Mouse (Mus musculus) CH12.LX (cell line): ENCODE results near the gene Tmem240. TPM values are rescaled to one million over a fixed set of nuclear protein-coding genes. Genes with fewer than 3 reads are reported as not detected.

Experiments used
- DNase-seq: peaks from one replicate; pipeline ENCODE4 v3.0.0-alpha.2; 2013; ENCODE audit errors: extremely low read depth
- H3K27ac ChIP-seq: 2 replicates; pipeline ENCODE4 v1.5.1; 2012; ENCODE audit warnings: low read depth, mild to moderate bottlenecking, control low read depth, moderate library complexity; ENCODE audit not compliant: insufficient read depth
- H3K27me3 ChIP-seq: replicated peaks from 2 replicates; pipeline ENCODE3; 2012; ENCODE audit warnings: inconsistent platforms
- H3K36me3 ChIP-seq, 2 experiments: replicated peaks in 1 of 2; 2 replicates each; pipeline versions ENCODE3 to v1.6.1; 2012; ENCODE audit warnings: inconsistent platforms in 1 of 2, low read length in 1 of 2, mild to moderate bottlenecking in 1 of 2, mixed read lengths in 1 of 2, moderate library complexity in 1 of 2; ENCODE audit not compliant: control insufficient read depth in 1 of 2, insufficient read depth in 1 of 2
- H3K4me1 ChIP-seq, 2 experiments: 2 replicates each; pipeline ENCODE4 v1.6.1; 2012; ENCODE audit warnings: inconsistent platforms in 1 of 2, moderate library complexity in 1 of 2; ENCODE audit not compliant: insufficient read depth in 2 of 2, control insufficient read depth in 1 of 2
- H3K4me2 ChIP-seq: 2 replicates; pipeline ENCODE4 v1.6.1; 2012; ENCODE audit warnings: low read depth, mild to moderate bottlenecking, control low read depth; ENCODE audit not compliant: poor library complexity, insufficient read depth, severe bottlenecking
- H3K4me3 ChIP-seq, 3 experiments: fragments of 150-350 bp in 1 of 3; sonication (generic) in 1 of 3; replicated peaks in 1 of 3; 2 replicates each; pipeline versions ENCODE3 to v1.5.1; 2011 to 2012; ENCODE audit warnings: low read depth in 2 of 3, low read length in 2 of 3, mild to moderate bottlenecking in 2 of 3, moderate library complexity in 2 of 3, control low read depth in 1 of 3, improper control_type of control experiment in 1 of 3, inconsistent platforms in 1 of 3, mixed read lengths in 1 of 3; ENCODE audit not compliant: poor library complexity in 1 of 3
- H3K79me2 ChIP-seq: replicated peaks from 2 replicates; pipeline ENCODE4 v1.6.1; 2012; ENCODE audit warnings: mild to moderate bottlenecking, moderate library complexity; ENCODE audit not compliant: control insufficient read depth, poor library complexity, insufficient read depth, severe bottlenecking; ENCODE audit errors: extremely low read depth
- H3K9ac ChIP-seq: 2 replicates; pipeline ENCODE4 v1.6.1; 2012; ENCODE audit warnings: low read depth, mild to moderate bottlenecking, control low read depth, moderate library complexity; ENCODE audit not compliant: insufficient read depth
- H3K9me3 ChIP-seq: replicated peaks from 2 replicates; pipeline ENCODE3; 2012; ENCODE audit warnings: low read length, inconsistent platforms, mixed read lengths
- CHD2 ChIP-seq: IDR thresholded peaks from 2 replicates; pipeline ENCODE4 v1.6.1; 2011; ENCODE audit warnings: low read length, improper control_type of control experiment
- CTCF ChIP-seq, 2 experiments: IDR thresholded peaks in 1 of 2; conservative IDR thresholded peaks in 1 of 2; 2 replicates each; pipeline ENCODE4 v1.5.1; 2011 to 2012; ENCODE audit warnings: low read depth in 2 of 2, low read length in 2 of 2, improper control_type of control experiment in 1 of 2, inconsistent platforms in 1 of 2, mild to moderate bottlenecking in 1 of 2, moderate library complexity in 1 of 2
- E2F4 ChIP-seq: IDR thresholded peaks from 2 replicates; pipeline ENCODE4 v1.6.1; 2011; ENCODE audit warnings: low read depth, low read length, improper control_type of control experiment; ENCODE audit not compliant: insufficient replicate concordance
- GABPA ChIP-seq: IDR thresholded peaks from 2 replicates; pipeline ENCODE4 v1.6.1; 2012; ENCODE audit warnings: low read depth, low read length, improper control_type of control experiment, inconsistent platforms; ENCODE audit not compliant: insufficient replicate concordance
- IRF4 ChIP-seq: IDR thresholded peaks from 2 replicates; pipeline ENCODE4 v1.6.1; 2014; ENCODE audit warnings: low read depth, mild to moderate bottlenecking, inconsistent platforms, low read length, improper control_type of control experiment
- JUN ChIP-seq: IDR thresholded peaks from 2 replicates; pipeline ENCODE4 v1.6.1; 2011; ENCODE audit warnings: low read depth, mild to moderate bottlenecking, low read length, improper control_type of control experiment, moderate library complexity; ENCODE audit not compliant: insufficient read depth
- JUND ChIP-seq: conservative IDR thresholded peaks from 2 replicates; pipeline ENCODE4 v1.6.1; 2011; ENCODE audit warnings: low read depth, low read length, improper control_type of control experiment
- KAT2A ChIP-seq: IDR thresholded peaks from 2 replicates; pipeline ENCODE4 v1.6.1; 2012; ENCODE audit warnings: low read length, improper control_type of control experiment, inconsistent platforms; ENCODE audit not compliant: insufficient replicate concordance
- MAZ ChIP-seq: IDR thresholded peaks from 2 replicates; pipeline ENCODE4 v1.6.1; 2012; ENCODE audit warnings: low read depth, mild to moderate bottlenecking, inconsistent platforms, low read length, improper control_type of control experiment, moderate library complexity
- MXI1 ChIP-seq: IDR thresholded peaks from 2 replicates; pipeline ENCODE4 v1.6.1; 2011; ENCODE audit warnings: mild to moderate bottlenecking, low read depth, low read length, improper control_type of control experiment
- NRF1 ChIP-seq: IDR thresholded peaks from 2 replicates; pipeline ENCODE4 v1.6.1; 2014; ENCODE audit warnings: low read depth, mild to moderate bottlenecking, inconsistent platforms, low read length, improper control_type of control experiment, moderate library complexity
- POLR2AphosphoS2 ChIP-seq: IDR thresholded peaks from 2 replicates; pipeline ENCODE4 v1.6.1; 2011; ENCODE audit warnings: low read depth, low read length, improper control_type of control experiment
- RCOR1 ChIP-seq: conservative IDR thresholded peaks from 2 replicates; pipeline ENCODE4 v1.6.1; 2012; ENCODE audit warnings: low read depth, mild to moderate bottlenecking, inconsistent platforms, low read length, improper control_type of control experiment
- SIN3A ChIP-seq: IDR thresholded peaks from 2 replicates; pipeline ENCODE4 v1.6.1; 2012; ENCODE audit warnings: low read length, improper control_type of control experiment, inconsistent platforms
- TCF12 ChIP-seq: IDR thresholded peaks from 2 replicates; pipeline ENCODE4 v1.6.1; 2014; ENCODE audit warnings: low read depth, mild to moderate bottlenecking, inconsistent platforms, low read length, improper control_type of control experiment
- UBTF ChIP-seq: IDR thresholded peaks from 2 replicates; pipeline ENCODE4 v1.6.1; 2012; ENCODE audit warnings: low read depth, mild to moderate bottlenecking, inconsistent platforms, low read length, improper control_type of control experiment, moderate library complexity
- USF1 ChIP-seq: IDR thresholded peaks from 2 replicates; pipeline ENCODE4 v1.6.1; 2014; ENCODE audit warnings: low read depth, mild to moderate bottlenecking, inconsistent platforms, low read length, improper control_type of control experiment
- ZC3H11A ChIP-seq: IDR thresholded peaks from 2 replicates; pipeline ENCODE4 v1.6.1; 2012; ENCODE audit warnings: low read depth, mild to moderate bottlenecking, inconsistent platforms, low read length, improper control_type of control experiment
- dilution Hi-C: fragments of 300-500 bp; cut with MboI; formaldehyde crosslinking; loops from 2 replicates; pipeline ENCODE4 v1.14.3; 2020; ENCODE audit warnings: low sequenced_read_pairs; ENCODE audit not compliant: extremely low pct_unique_long_range_greater_than_20kb, extremely low pct_ligation_motif_present
- in situ Hi-C: fragments of 300-500 bp; cut with MboI; formaldehyde crosslinking; loops from 3 replicates; pipeline ENCODE4 v1.14.3; 2019; ENCODE audit warnings: low sequenced_read_pairs, low pct_ligation_motif_present, low pct_unique_long_range_greater_than_20kb, mixed read lengths
- polyA plus RNA-seq: library from polyadenylated mRNA; unstranded; fragments of >175 nt; gene quantifications from 2 replicates; pipeline ENCODE4 v1.2.1, GENCODE M21; 2012; ENCODE audit warnings: low read depth; ENCODE audit not compliant: insufficient read length
- total RNA-seq, 2 experiments: library from RNA; depleted of rRNA; stranded (reverse); fragments of 300-350 nt in 1 of 2; fragments of >200 nt in 1 of 2; gene quantifications; 2 replicates each; pipeline ENCODE4 v1.2.3; 2012 to 2014

Gene Tmem240
- total and polyA plus RNA-seq, 3 experiments = 0.14 to 0.38 TPM; not detected in 1

GRCm38 (mm10) chr4:155784081-155784701, 49.6 kb downstream of the Tmem240 start (continued):
- TF ChIP-seq JUN (no peak), E2F4 (no peak), GABPA (no peak), NRF1 (no peak), MXI1 (peak; percentile 78), MAZ (0 out of 2 replicates have a peak, but pooled peaks have one; percentile 39), ZC3H11A (no peak), CTCF (conservative IDR thresholded peaks at IDR 0.05 in 1 of 2, IDR thresholded peaks at IDR 0.05 in 1 of 2; ENCODE audit: low read depth in 2 of 2, low read length in 2 of 2) (peak in 1 of 2 experiments; percentile 86; a peak in 2 of 4 replicates), SIN3A (peak; percentile 67; the same call in 1 of the 2 replicates), POLR2AphosphoS2 (no peak), USF1 (no peak)

- no peak overlapping the region for H3K4me3 ChIP-seq
- H3K27ac ChIP-seq = no peak overlapping the region
- TF ChIP-seq TCF12 (no peak), GABPA (no peak), SIN3A (no peak), JUN (no peak), UBTF (no peak), CHD2 (no peak), E2F4 (no peak), KAT2A (no peak), MAZ (no peak), RCOR1 (no peak), JUND (no peak), IRF4 (no peak)
- TF ChIP-seq, all 38 proteins: peak for 0
- Histone ChIP-seq H3K9me3 (no peaks in the 10 kb centered on the region), H3K9ac (no peak overlapping the region), H3K27me3 (peaks cover 25% of the 10 kb centered on the region), H3K4me2 (no peak overlapping the region), H3K79me2 (no peaks in the 10 kb centered on the region), H3K4me1 (peaks cover 0 to 19% of the 10 kb centered on the region in 2 experiments; a peak in 2 of 4 replicates), H3K36me3 (no peaks in the 10 kb centered on the region)
- no peak for DNase-seq
- dilution Hi-C loops (no loop called here), in situ Hi-C loops (no loop called here)
Observed at GRCm38 (mm10) chr4:155785246-155785645, 50.6 kb downstream of the Tmem240 start.
